Mouse (Mus musculus) erythroblast, embryonic 14.5 days (primary cell): Measurements from ENCODE around the gene Olfr195. TPM values are rescaled to one million over a fixed set of nuclear protein-coding genes. Genes with fewer than 3 reads are reported as not detected.
"Not testable (repeated sequence)": the region's sequence is repeated elsewhere in the genome, so short reads cannot be mapped to it uniquely, and the experiment has no call there.

ENCODE experiments used
- H3K27me3 ChIP-seq: 2 replicates; pipeline ENCODE4 v1.6.1; 2012; ENCODE audit warnings: inconsistent platforms; ENCODE audit not compliant: control insufficient read depth
- H3K36me3 ChIP-seq: 2 replicates; pipeline ENCODE4 v1.6.1; 2012; ENCODE audit warnings: mild to moderate bottlenecking, inconsistent platforms; ENCODE audit not compliant: control insufficient read depth
- H3K4me1 ChIP-seq: 2 replicates; pipeline ENCODE4 v1.6.1; 2012; ENCODE audit warnings: inconsistent platforms; ENCODE audit not compliant: control insufficient read depth
- H3K4me3 ChIP-seq: replicated peaks from 2 replicates; pipeline ENCODE3; 2012; ENCODE audit warnings: moderate library complexity, mild to moderate bottlenecking, inconsistent platforms
- H3K9me3 ChIP-seq: 2 replicates; pipeline ENCODE4 v1.6.1; 2012; ENCODE audit warnings: low read length, inconsistent platforms, mixed read lengths; ENCODE audit not compliant: control insufficient read depth
- GATA1 ChIP-seq: IDR thresholded peaks from 2 replicates; pipeline ENCODE4 v1.6.1; 2012; ENCODE audit warnings: low read length, inconsistent platforms, mixed read lengths
- TAL1 ChIP-seq: IDR thresholded peaks from 3 replicates; pipeline ENCODE4 v1.6.1; 2012; ENCODE audit warnings: low read length, inconsistent platforms, mixed read lengths
- polyA plus RNA-seq: library from polyadenylated mRNA; stranded (reverse); fragments of >175 nt; gene quantifications from 2 replicates; pipeline ENCODE4 v1.2.3, GENCODE M21; 2012

The Olfr195 gene
- polyA plus RNA-seq, result not detected in 2 replicates

DNA sequence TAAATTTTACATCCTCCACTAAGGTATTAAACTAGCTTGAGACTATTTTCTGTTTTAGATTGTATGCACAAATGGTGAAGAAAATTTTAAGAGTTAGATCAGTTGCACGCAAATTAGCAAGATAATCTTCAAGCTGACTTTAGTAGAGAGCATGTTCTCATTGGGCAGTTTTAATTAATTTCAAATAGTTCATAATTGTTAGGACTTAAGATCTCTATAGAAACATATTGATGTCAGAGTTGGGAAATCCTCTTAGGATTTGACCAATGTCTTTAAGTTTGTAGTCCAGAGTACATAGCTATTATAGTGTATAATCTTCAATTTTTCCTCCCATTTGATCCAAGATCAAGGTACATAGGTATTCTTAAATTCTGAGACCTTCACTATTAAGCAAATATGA lies at the start of gene Olfr195:
Gene Olfr195, plus strand, starts transcription at position 301 of the 400 bp plus-strand sequence.
- TF ChIP-seq TAL1, result no peak
- no peak for TF ChIP-seq GATA1

GRCm38 (mm10) chr16:59105312-59105711 lies 41.5 kb upstream of the Olfr195 start:
- Histone ChIP-seq H3K36me3 (no peaks in the 10 kb centered on the region), H3K4me3 (no peak overlapping the region), H3K4me1 (no peaks in the 10 kb centered on the region), H3K27me3 (no peaks in the 10 kb centered on the region), H3K9me3 (peaks cover 4% of the 10 kb centered on the region; the same call in 1 of the 2 replicates)
- TF ChIP-seq GATA1 (no peak), TAL1 (no peak)

More for the DNA sequence above, at the start of gene Olfr195:
- Histone ChIP-seq H3K4me1 (no peaks in the 10 kb centered on the region), H3K36me3 (no peaks in the 10 kb centered on the region), H3K9me3 (peaks cover 2% of the 10 kb centered on the region), H3K4me3 (no peak within 1 kb of the TSS), H3K27me3 (no peaks in the 10 kb centered on the region)

DNA sequence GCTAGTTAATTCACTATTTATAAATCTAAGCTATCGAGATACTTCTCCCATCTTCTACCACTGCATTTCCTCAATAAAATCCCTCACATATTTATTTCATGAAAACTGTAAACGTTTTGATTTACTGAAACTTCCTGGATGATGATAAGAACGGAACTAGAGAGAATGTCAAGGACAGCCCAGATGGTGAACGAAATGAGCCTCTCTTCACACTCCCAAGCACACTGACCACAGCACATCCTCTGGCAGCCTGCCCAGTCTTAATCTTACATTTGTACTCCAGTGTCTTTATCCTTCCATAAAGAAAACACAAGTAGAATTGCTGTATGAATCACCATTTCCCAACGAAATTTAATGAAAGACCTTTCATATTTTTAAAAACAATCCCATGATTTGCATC lies 38.3 kb upstream of the Olfr195 start:
- not testable (repeated sequence) for H3K4me3 ChIP-seq, H3K4me1 ChIP-seq, H3K27me3 ChIP-seq, H3K9me3 ChIP-seq, H3K36me3 ChIP-seq

DNA sequence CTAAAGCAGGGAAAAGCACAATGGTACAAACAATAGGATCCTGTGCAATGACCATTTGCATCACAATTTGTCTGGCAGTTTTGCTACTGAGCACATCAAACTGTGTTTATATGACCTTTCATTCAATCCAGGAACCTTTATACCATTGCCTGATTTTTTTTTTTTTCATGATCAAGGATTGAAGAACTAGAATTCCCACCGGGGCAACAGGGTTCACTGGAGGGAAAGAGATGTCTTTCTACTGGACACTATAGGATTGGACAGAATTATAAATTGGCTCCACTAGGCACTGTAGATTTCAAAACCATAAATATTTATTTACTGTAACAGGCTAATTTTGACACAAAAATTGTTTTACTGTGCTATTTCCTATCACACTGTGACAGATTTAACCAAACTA lies 35.1 kb upstream of the Olfr195 start, which contains the start of gene Olfr193:
Gene Olfr193, minus strand, starts transcription at position 101 of the 400 bp plus-strand sequence.
- H3K4me1 ChIP-seq, result no peaks in the 10 kb centered on the region
- TF ChIP-seq TAL1, result no peak
- TF ChIP-seq GATA1, result no peak
- no peaks in the 10 kb centered on the region for H3K27me3 ChIP-seq
- no peak within 1 kb of the TSS for H3K4me3 ChIP-seq
- no peaks in the 10 kb centered on the region; the same call in 1 of the 2 replicates for H3K9me3 ChIP-seq
- no peaks in the 10 kb centered on the region for H3K36me3 ChIP-seq

- Histone ChIP-seq H3K4me3 (no peak within 1 kb of the TSS), H3K9me3 (no peaks in the 10 kb centered on the region; the same call in 1 of the 2 replicates), H3K4me1 (no peaks in the 10 kb centered on the region), H3K36me3 (no peaks in the 10 kb centered on the region), H3K27me3 (no peaks in the 10 kb centered on the region)
- TF ChIP-seq TAL1, result no peak
- no peak for TF ChIP-seq GATA1
Observed at GRCm38 (mm10) chr16:59120969-59121368, 25.9 kb upstream of the Olfr195 start, which contains the start of gene Olfr194. Olfr194 (minus strand) TSS chr16:59121069.

DNA sequence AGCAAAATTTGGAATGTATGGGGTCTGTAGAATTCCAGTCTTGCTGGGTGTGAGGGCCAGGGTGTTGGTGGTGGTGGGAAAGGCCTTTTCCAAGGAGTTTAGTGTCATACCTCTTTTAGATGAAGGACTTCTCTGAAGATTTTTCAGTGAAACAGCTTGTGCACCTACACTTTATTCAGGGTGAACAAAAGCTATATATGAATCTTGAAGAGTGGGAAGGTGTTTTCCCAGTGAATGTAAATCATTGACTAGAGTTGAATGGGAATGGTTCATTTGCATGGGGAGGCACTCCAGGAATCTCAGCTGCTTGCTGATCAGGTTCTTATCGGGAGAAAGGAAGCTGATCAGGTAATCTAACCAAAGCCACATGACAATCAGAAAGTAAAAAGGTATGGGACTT lies 16.1 kb upstream of the Olfr195 start:
- Histone ChIP-seq H3K4me1 (no peaks in the 10 kb centered on the region), H3K4me3 (no peak overlapping the region), H3K27me3 (no peaks in the 10 kb centered on the region), H3K9me3 (peaks cover 9% of the 10 kb centered on the region), H3K36me3 (no peaks in the 10 kb centered on the region)
- TF ChIP-seq GATA1, result no peak
- TF ChIP-seq TAL1, result no peak

- no peak overlapping the region for H3K4me3 ChIP-seq
- H3K27me3 ChIP-seq, result no peaks in the 10 kb centered on the region
- no peaks in the 10 kb centered on the region for H3K36me3 ChIP-seq
- H3K4me1 ChIP-seq, result no peaks in the 10 kb centered on the region
- TF ChIP-seq GATA1, result no peak
- TF ChIP-seq TAL1, result no peak
- peaks cover 2% of the 10 kb centered on the region for H3K9me3 ChIP-seq
Observed at GRCm38 (mm10) chr16:59141105-59141504, 5.7 kb upstream of the Olfr195 start.

DNA sequence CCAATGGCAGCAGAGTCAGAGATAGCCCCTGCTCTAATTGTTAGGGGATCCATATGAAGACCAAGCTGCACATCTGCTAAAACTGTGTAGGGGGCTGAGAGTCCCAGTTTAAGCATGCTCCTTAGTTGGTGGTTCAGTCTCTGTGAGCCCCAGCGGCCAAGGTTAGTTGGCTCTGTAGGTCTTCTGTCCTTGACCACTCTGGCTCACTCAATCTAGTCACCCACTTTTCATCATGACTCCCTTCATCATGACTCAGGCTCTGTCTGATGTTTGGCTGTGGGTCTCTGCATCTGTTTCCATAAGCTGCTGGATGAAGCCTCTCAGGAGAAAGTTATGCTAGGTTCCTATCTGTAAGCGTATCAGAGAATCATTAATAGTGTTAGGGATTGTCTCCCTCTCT lies 5.2 kb downstream of the Olfr195 start:
- H3K4me1 ChIP-seq, result no peaks in the 10 kb centered on the region
- TF ChIP-seq TAL1 (no peak), GATA1 (no peak)
- H3K9me3 ChIP-seq, result no peaks in the 10 kb centered on the region
- no peaks in the 10 kb centered on the region for H3K27me3 ChIP-seq
- H3K4me3 ChIP-seq, result no peak overlapping the region
- no peaks in the 10 kb centered on the region for H3K36me3 ChIP-seq

- Histone ChIP-seq H3K27me3 (no peaks in the 10 kb centered on the region), H3K36me3 (no peaks in the 10 kb centered on the region), H3K9me3 (no peaks in the 10 kb centered on the region), H3K4me3 (no peak within 1 kb of the TSS), H3K4me1 (no peaks in the 10 kb centered on the region)
- no peak for TF ChIP-seq TAL1
- no peak for TF ChIP-seq GATA1
Observed at GRCm38 (mm10) chr16:59170354-59170753, 23.5 kb downstream of the Olfr195 start, which contains the start of gene Olfr196. Olfr196 (minus strand) TSS chr16:59170454.

Other genes starting within 250 kb of the Olfr195 start
- not detected in 2 replicates for gene Olfr181, start 218.3 kb upstream of the Olfr195 start, polyA plus RNA-seq
- not detected in 2 replicates for gene Olfr180, start 217.7 kb upstream of the Olfr195 start, polyA plus RNA-seq
- gene Olfr183, start 151.7 kb upstream of the Olfr195 start, polyA plus RNA-seq, result not detected in 2 replicates
- 0.03 TPM in 1 of 2 replicates, not detected in the other for gene Olfr186, start 116.8 kb upstream of the Olfr195 start, polyA plus RNA-seq
- not detected in 2 replicates for gene Olfr187, start 107.3 kb upstream of the Olfr195 start, polyA plus RNA-seq
- not detected in 2 replicates for gene Olfr190, start 69.0 kb upstream of the Olfr195 start, polyA plus RNA-seq
- gene Olfr191, start 57.2 kb upstream of the Olfr195 start, polyA plus RNA-seq, result not detected in 2 replicates
- not detected in 2 replicates for gene Olfr193, start 35.2 kb upstream of the Olfr195 start, polyA plus RNA-seq
- not detected in 2 replicates for gene Olfr194, start 26.0 kb upstream of the Olfr195 start, polyA plus RNA-seq
- not detected in 2 replicates for gene Olfr196, start 23.4 kb downstream of the Olfr195 start, polyA plus RNA-seq
- not detected in 2 replicates for gene Olfr198, start 56.5 kb downstream of the Olfr195 start, polyA plus RNA-seq
- not detected in 2 replicates for gene Olfr199, start 72.7 kb downstream of the Olfr195 start, polyA plus RNA-seq
- not detected in 2 replicates for gene Olfr201, start 125.6 kb downstream of the Olfr195 start, polyA plus RNA-seq
- not detected in 2 replicates for gene Olfr202, start 139.7 kb downstream of the Olfr195 start, polyA plus RNA-seq
- gene Olfr203, start 151.8 kb downstream of the Olfr195 start, polyA plus RNA-seq, result not detected in 2 replicates
- not detected in 2 replicates for gene Olfr204, start 171.2 kb downstream of the Olfr195 start, polyA plus RNA-seq
- not detected in 2 replicates for gene Olfr205, start 184.1 kb downstream of the Olfr195 start, polyA plus RNA-seq
- not detected in 2 replicates for gene Olfr206, start 202.2 kb downstream of the Olfr195 start, polyA plus RNA-seq
- not detected in 2 replicates for gene Olfr209, start 216.9 kb downstream of the Olfr195 start, polyA plus RNA-seq